Mouse (Mus musculus) adrenal gland, postnatal 10 days (tissue): ENCODE data around the gene Ercc6. TPM values are rescaled to one million over a fixed set of nuclear protein-coding genes. Genes with fewer than 3 reads are reported as not detected.

Experiments used
- DNase-seq: peaks from one replicate; pipeline ENCODE4 v3.0.0; 2021; ENCODE audit warnings: mixed read lengths
- total RNA-seq, 2 experiments: library from RNA; stranded (reverse); gene quantifications; 2 replicates each; pipeline ENCODE4 v1.2.3; 2021

Ercc6 gene
- total RNA-seq, 2 experiments from 2014 or later = 8.1 to 11.8 TPM

- DNase-seq = no peak
Observed at GRCm38 (mm10) chr14:32518543-32518942, 5.2 kb downstream of the Ercc6 start.

- no peak for DNase-seq
Observed at GRCm38 (mm10) chr14:32520400-32520926, 7.1 kb downstream of the Ercc6 start.

DNA sequence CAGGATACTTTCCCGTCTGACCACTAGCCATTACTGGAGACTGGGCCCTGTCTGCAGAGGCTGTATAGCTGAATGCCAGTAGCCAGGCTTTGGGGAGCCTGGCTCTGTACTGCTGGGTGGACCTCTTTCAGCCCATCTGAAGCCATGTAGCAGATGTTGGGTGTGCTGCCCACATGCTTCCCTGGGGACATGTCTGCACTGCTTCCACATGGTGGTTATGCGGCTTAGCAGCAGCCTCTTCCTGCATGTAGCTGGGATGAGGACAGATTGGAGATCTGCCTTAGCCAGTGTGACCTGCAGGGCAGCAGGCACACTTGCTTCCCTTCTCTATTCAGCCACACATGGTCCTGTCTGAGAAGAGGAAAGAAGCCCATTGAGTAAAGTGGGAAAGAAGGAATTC, 9.0 kb downstream of the Ercc6 start:
- DNase-seq = no peak

DNA sequence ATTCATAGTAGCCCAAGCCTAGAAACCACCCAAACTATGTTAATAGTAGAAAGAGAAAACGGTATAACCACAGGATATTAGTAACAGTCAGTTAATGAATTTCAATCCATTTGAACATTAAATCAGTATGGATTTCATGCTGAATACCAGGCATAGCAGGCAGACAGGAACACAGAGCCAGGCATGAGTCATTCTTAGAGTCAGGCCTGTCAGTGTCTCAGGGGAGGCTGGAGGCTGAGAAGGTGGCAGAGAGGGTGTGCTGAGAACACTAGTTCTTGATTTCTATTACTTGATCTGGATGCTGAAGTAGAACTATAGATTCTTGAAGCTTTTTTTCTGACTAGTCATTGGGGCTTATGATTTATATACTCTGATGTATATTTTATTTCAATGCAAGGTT, 10.8 kb downstream of the Ercc6 start:
- no peak for DNase-seq

GRCm38 (mm10) chr14:32525996-32526705, 12.8 kb downstream of the Ercc6 start:
- DNase-seq = no peak

DNA sequence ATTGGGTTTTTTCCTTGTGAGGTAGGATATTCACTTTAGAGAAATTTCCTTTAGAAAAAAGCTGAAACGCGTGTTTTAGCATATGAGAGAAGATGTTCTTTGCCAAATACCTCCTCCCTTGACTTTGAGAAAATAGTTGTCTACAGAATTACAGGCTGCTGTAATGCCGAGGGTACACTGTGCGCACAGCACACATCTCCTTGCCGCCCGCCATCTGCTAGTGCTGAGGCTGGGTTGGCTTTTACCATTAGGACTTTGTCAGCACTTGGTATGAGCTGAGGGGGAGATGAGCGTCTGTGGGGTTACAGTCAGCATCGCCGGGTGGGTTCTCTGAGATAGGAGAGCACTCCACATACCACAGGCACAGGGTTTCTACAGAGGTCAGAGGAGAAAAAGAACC, 13.9 kb downstream of the Ercc6 start:
- no peak for DNase-seq

- DNase-seq = no peak
Observed at GRCm38 (mm10) chr14:32529036-32529435, 15.7 kb downstream of the Ercc6 start.

DNA sequence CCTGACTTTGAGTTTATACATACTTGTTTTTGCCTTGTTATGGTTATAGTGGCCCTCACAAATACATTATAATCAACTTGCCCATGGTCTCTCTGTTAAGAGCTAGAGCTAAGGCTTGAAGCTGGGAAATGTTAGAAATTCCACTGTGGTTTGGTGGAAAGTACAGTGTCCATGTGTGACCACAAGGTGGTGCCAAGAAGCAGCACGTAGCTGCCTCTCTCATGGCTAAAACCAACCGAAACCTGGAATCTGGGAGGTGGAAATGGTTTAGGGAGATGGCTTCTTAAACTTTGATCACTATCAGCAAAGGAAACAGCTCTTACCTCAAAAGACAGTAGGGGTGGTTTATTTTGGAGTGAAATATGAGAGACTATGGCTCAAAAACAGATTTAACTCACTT, 17.6 kb downstream of the Ercc6 start:
- DNase-seq = peak; percentile 50

DNA sequence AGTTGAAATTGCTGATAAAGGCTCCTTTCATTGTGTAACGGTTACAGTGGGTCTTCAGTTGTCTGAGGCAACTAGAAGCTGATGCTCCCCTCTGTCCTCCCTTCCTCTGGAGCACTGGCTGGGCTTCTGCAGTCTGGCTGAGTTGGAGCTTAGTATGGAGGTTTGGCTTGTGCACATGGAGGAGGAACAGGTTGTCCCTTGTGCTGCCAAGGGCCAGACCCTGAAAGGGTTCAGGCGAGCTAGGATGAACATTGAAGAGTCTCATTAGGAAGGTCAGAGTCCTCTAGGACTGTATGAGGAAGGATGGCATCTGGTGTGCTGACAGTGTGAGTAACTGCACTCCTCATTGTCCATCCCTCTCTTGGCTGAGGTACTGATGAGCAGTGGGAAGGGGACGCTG, 18.1 kb downstream of the Ercc6 start:
- no peak for DNase-seq

GRCm38 (mm10) chr14:32532381-32533147, 19.2 kb downstream of the Ercc6 start:
- no peak for DNase-seq

GRCm38 (mm10) chr14:32533148-32533520, 19.8 kb downstream of the Ercc6 start:
- no peak for DNase-seq

- no peak for DNase-seq
Observed at GRCm38 (mm10) chr14:32533656-32534055, 20.3 kb downstream of the Ercc6 start.

DNA sequence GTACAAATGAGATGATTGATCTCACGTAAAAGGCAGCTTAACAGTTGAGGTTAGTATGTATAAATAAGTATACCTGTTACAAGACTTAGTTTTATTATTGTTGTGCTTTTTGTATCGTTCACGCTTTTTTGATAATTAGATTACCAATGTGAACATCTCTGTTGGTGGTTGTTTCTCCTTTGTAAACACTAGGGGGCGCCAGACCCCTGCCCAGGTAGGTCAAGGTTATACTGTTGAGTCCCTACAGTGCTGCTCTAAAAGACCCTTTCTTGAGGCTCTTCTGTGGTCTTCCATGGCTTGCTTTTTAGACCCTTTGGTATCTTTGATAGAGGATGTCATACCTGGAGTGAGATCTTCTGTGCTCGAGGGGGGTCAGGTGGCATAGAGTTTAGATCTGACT, 20.8 kb downstream of the Ercc6 start:
- DNase-seq = no peak

GRCm38 (mm10) chr14:32536763-32537162, 23.4 kb downstream of the Ercc6 start:
- no peak for DNase-seq

DNA sequence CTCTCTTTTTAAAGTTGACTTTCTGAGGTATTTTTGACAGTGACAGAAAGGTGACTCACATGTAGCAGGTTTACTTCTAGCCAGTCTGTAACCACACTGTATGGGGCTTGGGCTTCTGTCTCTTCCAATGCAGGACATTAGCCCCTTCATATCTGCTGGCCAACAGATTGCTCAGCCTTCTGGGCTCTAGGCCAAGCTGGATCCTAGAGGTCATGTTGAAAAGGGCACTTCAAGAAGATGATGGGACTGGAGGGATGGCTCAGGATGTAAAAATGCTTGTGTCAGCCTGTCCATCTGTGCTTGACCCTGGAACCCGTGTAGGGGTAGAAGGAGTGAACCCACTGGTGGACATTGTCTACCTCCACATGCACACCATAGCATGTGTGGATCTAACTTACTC, 24.8 kb downstream of the Ercc6 start:
- no peak for DNase-seq

DNA sequence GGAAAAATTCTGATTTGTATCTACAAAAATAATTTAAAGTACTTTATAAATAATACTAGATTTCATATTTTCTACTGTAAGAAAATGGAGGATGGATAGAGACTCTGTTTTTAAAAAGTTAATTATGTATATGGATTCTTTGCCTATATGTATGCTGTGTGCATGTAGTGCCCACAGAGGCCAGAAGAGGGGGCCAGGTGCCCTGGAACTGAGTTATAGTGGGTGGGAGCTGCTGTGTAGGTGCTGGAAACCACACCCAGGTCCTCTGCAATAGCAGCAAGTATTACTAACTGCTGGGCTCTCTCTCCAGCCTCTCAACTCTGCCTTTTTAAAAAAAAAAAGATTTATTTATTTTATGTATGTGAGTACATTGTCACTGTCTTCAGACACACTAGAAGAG, 29.8 kb downstream of the Ercc6 start:
- no peak for DNase-seq

- DNase-seq = no peak
Observed at GRCm38 (mm10) chr14:32546676-32547075, 33.4 kb downstream of the Ercc6 start.

DNA sequence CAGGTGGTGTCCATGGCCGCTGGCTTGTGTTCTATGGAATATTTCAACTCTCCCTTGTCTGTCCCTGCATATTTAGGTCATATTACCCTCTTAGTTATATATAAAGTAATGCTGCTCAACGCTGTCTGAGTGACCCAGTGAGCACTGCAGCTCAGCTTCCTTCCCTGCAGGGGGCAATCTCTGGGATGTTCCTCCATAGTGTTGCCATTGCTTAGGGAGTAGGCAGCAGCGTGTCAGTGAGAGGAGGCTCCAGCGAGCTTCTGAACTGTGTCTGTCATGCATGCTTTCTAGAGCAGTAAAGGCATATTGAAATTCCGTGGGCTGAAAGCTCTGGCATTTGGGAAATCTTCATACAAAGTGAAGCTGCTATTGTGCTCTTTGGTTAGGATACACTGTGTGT, 38.5 kb downstream of the Ercc6 start:
- no peak for DNase-seq

- no peak for DNase-seq
Observed at GRCm38 (mm10) chr14:32553198-32553903, 40.0 kb downstream of the Ercc6 start.

GRCm38 (mm10) chr14:32554860-32555526, 41.7 kb downstream of the Ercc6 start:
- no peak for DNase-seq

DNA sequence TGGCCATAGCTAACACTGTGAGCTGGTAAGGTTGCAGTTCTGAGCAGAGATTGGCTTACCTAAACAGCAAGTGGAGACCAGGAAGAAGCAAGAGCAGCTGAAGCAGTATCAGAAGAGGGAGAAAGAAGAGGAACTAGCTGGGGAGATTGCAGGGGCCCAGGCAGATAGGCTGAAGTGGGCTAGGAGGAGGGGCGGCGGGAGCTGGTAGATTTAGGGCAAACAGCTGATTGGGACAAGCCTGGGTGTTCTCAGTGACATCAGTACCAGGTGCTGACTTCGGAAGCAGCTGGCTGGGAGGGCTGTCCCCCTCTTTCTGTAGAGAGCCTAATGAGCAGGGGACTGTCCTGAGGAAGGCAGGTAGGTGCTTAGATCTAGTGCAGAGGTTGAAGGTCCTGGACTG, 48.1 kb downstream of the Ercc6 start:
- DNase-seq = no peak

DNA sequence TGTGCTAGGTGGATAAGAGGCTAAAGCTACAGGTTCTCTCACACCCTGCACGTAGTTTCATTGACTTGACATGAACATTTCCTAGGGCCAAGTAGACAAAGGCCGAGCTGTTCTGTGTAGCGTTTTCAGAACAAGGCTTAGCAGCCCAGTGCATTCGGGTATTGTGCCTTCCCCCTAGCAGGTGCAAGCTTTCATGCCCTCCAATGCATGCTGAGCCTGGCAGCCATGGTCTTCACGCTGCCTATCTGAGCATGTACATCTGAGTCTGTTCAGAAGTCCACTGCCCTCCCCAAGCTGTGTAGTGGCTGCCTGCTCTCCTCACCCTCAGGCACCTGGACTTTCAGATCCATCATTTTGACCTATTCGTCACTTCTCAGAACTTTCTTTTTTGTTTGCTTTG, 50.3 kb downstream of the Ercc6 start:
- DNase-seq = no peak

DNA sequence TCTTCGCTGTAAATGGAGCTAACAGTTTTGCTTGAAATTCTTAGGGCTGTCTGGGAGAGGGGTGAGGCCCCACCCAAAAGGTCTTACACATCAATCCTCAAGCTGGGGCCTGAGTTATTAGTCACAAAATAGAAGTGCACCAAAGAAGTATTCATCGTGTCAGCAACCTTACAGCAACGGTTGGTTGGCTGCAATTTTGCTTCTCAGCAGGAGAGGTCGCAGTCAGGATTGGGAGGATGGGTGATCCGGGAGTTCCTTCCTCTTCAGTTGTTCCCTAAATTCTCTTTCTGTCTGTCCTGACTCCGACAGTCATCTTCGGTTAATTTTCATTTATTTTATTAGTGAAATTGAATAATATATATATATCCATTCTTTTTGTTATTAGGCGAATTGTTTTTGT, 59.2 kb downstream of the Ercc6 start:
- no peak for DNase-seq
